Mouse (Mus musculus): Measurements from ENCODE around the gene Ptprd.
A peak's percentile ranks its signal among the peaks of the same experiment; 100 is the strongest.

DNA sequence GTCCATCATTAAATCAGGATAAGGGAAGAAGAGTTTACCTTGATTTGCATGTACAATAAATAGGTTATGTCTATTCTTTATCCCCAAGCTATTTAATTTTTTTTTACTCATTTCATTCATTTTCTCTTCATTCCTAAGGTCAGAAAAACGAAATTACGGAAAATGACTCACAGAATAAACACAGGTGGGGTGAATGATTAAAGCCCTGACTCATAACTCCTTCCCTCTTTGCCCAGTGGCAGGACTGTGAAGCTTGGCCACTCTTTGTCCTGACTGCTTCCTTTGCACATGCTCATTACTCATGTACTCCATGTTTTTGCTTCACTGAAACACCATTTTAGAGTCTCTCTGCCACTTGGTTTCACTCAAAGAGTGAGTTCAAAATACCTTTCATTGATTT lies 24.1 kb upstream of the Ptprd start:
- TF ChIP-seq CTCF (IDR thresholded peaks at IDR 0.05; ENCODE audit: control insufficient read depth, insufficient read depth, insufficient read length): no peak
- TF ChIP-seq MAX (IDR thresholded peaks at IDR 0.05): peak; percentile 66
- TF ChIP-seq MYOD1 (IDR thresholded peaks at IDR 0.05; ENCODE audit: control insufficient read depth, insufficient read length, low read depth): peak; percentile 71
- TF ChIP-seq CEBPB (IDR thresholded peaks at IDR 0.05; ENCODE audit: low read depth): no peak
- no peak for TF ChIP-seq USF1 (IDR thresholded peaks at IDR 0.05; ENCODE audit: low read depth)
